Mouse (Mus musculus): ENCODE data around the gene Sun2.

Gene Sun2

DNA sequence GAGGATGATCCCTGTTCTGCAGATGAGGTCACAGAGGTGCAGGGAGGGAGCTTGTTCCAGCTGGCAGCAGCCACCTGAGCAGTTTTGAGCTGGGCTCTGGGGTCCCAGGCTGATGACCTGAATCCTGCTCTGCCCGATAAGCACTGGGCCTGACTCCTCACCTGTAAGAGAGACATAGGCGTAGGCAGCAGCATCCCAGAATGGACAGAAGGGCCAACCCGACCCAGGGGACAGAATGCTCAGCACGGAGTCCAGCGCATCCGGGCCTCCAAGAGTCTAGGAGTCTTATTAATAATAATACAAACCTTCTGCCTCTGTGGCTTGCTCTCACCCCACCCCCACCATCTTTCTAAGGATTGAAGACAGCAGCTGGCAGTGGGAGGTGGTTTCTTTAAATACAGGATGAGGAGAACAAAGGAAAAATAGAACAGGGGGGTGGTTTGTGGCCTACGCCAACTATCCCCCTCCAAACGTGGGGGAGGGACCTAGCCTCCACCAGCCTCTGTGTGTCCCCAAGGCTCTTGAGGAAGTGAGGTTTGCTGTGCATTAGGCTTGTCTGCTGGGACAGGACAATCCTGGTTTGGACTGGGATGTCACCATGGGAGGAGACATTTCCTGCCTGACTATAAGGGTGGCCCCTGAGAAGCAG lies 13.8 kb upstream of the Sun2 start:
- no peak for DNase-seq (ENCODE audit: low spot score in 2 of 2)

DNA sequence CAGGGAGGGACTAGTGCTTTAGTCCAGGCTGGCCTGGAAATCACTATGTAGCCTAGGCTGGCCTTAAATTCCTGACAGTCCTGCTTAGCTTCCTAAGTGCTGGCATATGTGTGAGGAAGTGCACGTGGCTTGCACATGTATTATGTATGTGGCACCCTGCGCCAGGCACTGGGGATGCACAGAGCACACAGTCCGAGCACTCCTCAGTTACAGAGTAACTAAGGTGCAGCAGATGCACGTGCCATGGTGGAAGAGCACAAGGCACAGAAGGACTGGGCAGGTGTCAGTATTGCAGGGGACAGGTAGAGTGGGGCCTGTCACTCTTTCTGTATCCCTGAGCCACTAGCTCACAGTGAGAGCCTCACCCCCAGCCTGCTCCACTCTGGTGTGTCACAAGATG lies 12.8 kb upstream of the Sun2 start:
- DNase-seq (ENCODE audit: low spot score in 2 of 2), result no peak

DNA sequence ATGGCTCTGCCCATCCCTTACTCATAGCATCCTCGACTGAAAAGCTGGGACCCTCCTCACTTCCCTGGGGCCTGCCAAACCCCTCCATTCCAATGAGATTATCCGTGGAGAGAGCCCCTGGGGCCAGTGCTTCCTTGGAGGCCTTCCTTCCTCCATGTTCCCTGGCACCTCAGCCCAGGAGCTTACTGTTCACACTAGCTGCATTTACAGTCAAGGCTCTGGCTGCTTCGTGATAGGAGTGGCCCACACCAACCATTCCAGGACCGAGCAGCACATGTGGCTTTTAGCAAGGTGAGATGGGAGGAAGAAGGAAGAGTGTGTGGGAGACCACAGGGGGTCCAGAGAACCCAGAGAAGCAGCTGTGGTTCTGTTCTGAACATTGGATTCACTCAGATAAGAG lies 11.5 kb upstream of the Sun2 start:
- DNase-seq (ENCODE audit: low spot score in 2 of 2), result no peak

GRCm38 (mm10) chr15:79753420-79753752 lies 11.1 kb upstream of the Sun2 start:
- no peak for DNase-seq (ENCODE audit: low spot score in 2 of 2)

GRCm38 (mm10) chr15:79752742-79753419 lies 10.5 kb upstream of the Sun2 start:
- peak; percentile 81 to 82 for DNase-seq (ENCODE audit: low spot score in 2 of 2)

- DNase-seq (ENCODE audit: low spot score in 2 of 2), result peak in 1 of 2 experiments; percentile 34
Observed at GRCm38 (mm10) chr15:79751772-79752171, 9.4 kb upstream of the Sun2 start.

DNA sequence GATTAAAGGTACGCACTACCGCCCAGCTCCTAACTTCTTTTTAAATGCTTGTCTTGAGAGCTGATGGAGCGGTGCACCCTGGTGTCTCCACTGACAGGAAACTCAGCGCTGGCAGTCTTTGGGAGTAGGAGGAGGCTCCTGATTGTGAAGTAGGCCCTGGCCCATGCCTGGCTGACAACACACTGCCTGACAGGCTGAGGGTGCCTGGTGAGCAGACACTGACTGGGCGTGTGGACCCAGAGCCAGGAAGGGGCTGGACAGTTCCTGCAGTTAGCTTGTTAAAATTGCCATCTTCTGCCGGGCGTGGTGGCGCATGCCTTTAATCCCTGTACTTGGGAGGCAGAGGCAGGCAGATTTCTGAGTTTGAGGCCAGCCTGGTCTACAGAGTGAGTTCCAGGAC lies 7.9 kb upstream of the Sun2 start:
- DNase-seq (ENCODE audit: low spot score in 2 of 2), result no peak

GRCm38 (mm10) chr15:79749162-79749561 lies 6.8 kb upstream of the Sun2 start:
- DNase-seq (ENCODE audit: low spot score in 2 of 2), result no peak

- DNase-seq (ENCODE audit: low spot score in 2 of 2), result peak in 1 of 2 experiments; percentile 48
Observed at GRCm38 (mm10) chr15:79747998-79748397, 5.7 kb upstream of the Sun2 start.

GRCm38 (mm10) chr15:79745883-79746282 lies 3.5 kb upstream of the Sun2 start:
- no peak for DNase-seq (ENCODE audit: low spot score in 2 of 2)

DNA sequence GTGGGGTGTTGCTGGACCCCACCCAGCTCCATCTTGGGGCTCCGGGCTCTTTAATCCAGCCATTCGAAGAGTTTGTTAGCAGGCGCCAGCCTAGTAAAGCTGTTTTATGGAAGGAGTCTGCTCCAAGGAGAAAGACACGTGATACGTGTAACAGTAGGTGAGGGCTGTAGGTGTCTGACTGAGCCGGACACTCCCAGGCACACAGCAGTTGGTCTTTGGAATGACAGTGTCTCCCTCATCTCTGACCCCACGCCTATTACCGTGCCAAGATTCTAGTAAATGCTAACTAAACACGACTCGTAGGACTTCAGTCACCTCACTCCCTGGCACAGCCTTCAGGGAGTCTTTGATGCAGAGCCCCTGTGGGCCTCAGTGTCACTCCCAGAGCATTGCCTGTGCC lies 3.0 kb upstream of the Sun2 start:
- DNase-seq (ENCODE audit: low spot score in 2 of 2), result no peak

- DNase-seq (ENCODE audit: low spot score in 2 of 2), result no peak
Observed at GRCm38 (mm10) chr15:79744742-79745141, 2.4 kb upstream of the Sun2 start.

GRCm38 (mm10) chr15:79744001-79744400 lies 1.7 kb upstream of the Sun2 start:
- no peak for DNase-seq (ENCODE audit: low spot score in 2 of 2)

DNA sequence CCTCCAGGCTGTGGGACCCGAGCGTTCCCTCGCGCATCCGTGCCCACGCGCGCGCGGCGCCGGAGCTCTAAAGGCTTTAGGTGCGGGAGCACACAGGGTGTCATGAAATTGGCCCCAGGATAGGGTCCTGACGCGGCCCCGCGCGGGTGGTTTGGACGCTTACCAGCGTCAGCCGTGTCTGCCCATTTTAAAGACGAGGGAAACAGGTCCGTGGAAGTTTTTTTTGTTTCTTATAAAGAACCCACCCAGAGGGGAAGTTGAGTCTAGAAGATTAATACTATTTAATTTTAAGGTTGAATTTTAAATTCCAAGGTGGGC lies 329 bp upstream of the Sun2 start:
- no peak for DNase-seq (ENCODE audit: low spot score in 2 of 2)

- DNase-seq (ENCODE audit: low spot score in 2 of 2), result peak; percentile 65 to 68
Observed at GRCm38 (mm10) chr15:79741173-79741858, 1.0 kb downstream of the Sun2 start.

GRCm38 (mm10) chr15:79740739-79741138 lies 1.6 kb downstream of the Sun2 start:
- peak in 1 of 2 experiments; percentile 29 for DNase-seq (ENCODE audit: low spot score in 2 of 2)

- no peak for DNase-seq (ENCODE audit: low spot score in 2 of 2)
Observed at GRCm38 (mm10) chr15:79734311-79734710, 8.0 kb downstream of the Sun2 start.

DNA sequence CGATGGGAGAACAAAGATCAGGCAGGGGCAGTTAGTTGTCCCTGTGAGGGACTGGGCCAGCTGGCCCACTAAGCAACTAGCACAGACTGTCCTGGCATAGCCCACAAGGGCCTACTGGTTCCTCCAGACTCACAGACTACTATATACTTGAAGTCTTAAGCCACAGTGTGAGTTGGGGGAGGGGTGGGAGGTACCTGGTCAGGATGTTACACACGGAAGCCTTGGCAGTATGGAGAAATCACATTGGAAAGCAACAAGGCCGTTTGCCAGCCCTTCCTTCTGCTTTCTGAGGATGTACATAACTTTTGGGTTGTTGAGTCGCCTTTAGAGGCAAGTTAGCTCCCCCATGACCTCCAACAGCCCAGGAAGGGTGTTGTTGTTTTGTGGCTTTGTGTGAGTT lies 8.7 kb downstream of the Sun2 start:
- no peak for DNase-seq (ENCODE audit: low spot score in 2 of 2)

DNA sequence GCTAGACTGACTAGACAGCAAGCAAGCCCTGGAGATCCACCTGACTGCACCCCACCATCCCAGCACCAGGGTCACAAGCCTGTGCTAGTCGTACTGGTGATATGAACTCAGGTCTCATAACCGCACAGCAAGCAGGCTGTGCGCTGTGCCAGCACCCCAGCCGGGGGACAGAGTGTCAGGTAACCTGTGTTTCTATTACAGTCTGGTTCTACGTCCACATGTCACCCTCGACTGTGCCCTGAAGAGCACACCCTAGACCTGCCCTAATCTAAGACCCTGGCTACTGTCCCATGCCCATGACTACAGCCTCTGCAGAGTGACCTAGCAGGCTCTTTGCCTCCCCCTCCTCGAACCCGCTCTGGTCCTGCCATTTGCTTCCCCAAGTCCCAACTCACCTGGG lies 9.1 kb downstream of the Sun2 start:
- DNase-seq (ENCODE audit: low spot score in 2 of 2), result no peak

DNA sequence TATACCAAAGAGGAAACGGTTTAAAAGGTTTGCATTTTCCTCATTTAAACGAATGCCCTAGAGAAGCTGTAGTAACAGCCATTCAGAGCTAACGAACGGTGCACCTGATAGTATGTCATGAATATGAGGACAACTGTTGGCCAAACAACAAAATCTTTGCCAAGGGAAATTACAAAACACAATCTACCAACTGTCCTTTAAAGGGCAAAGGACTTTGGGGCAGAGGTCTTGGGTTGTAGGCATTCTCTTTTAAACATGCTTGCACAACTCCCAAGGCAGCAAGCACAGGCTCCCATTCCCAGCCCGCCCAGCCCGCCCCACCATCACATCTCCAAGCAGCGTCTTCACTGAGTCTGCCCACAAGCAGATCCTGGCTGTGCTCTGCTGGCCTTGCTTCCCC lies 10.8 kb downstream of the Sun2 start:
- DNase-seq (ENCODE audit: low spot score in 2 of 2), result no peak

DNA sequence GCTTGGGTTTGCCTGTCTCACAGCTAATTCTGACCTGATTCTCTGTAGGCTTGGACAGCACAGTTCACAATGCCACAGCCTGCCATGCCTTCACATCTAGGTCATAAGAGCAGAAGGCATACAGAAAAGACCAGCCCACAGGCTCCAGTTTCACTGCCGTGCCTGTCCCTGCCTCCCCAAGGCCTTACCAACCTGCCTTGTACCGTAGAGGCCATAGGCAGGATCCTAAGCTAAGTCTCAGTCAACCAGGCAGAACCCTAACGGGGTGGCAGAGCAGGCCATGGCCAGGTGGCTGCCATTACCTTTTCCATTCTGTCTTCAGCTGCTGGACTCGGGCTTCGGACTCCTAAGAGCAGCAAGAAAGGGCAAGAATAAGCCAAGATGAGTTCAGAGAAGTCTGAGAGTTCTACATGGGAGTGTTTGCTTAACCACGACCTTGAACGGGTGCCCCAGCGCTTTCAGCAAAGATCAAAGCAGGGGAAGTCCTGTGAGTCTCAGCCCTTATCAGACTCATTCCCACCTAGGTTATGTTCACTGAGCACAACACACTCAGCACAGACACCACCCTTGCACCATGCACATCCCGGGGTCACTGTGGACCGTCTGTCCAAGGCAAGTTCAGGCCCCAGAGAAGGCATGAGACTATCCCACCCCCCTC lies 13.5 kb downstream of the Sun2 start:
- no peak for DNase-seq (ENCODE audit: low spot score in 2 of 2)

DNA sequence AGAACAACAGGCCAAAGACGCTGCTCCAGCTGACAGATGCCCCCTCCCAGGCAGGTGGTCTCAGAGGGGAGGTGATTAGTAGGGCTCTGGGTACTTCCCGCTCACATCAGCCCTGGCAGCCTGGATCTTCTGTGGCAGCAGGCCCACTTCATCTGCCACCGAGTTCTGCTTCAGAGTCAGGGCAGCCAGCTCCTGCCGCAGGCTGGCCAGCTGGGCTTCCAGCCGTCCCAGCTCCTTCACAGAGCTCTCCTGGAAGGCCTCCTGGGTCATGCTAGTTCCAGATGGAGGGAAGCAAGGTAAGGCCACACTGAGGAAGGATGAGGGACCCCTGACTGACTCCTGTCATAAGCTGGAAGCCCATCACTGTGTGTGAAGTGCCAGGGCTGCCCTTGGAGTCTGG lies 14.0 kb downstream of the Sun2 start:
- no peak for DNase-seq (ENCODE audit: low spot score in 2 of 2)

- DNase-seq (ENCODE audit: low spot score in 2 of 2), result no peak
Observed at GRCm38 (mm10) chr15:79727840-79728239, 14.5 kb downstream of the Sun2 start.

Measured in natural killer cell, adult 2 months (primary cell).